Mouse (Mus musculus): ENCODE measurements at regions not wholly inside any gene's neighbourhood (a gene's known extent, or its start where the extent isn't known, plus 50 kb on each side); places are given as distances from the start of the nearest gene placed in this dataset.

DNA sequence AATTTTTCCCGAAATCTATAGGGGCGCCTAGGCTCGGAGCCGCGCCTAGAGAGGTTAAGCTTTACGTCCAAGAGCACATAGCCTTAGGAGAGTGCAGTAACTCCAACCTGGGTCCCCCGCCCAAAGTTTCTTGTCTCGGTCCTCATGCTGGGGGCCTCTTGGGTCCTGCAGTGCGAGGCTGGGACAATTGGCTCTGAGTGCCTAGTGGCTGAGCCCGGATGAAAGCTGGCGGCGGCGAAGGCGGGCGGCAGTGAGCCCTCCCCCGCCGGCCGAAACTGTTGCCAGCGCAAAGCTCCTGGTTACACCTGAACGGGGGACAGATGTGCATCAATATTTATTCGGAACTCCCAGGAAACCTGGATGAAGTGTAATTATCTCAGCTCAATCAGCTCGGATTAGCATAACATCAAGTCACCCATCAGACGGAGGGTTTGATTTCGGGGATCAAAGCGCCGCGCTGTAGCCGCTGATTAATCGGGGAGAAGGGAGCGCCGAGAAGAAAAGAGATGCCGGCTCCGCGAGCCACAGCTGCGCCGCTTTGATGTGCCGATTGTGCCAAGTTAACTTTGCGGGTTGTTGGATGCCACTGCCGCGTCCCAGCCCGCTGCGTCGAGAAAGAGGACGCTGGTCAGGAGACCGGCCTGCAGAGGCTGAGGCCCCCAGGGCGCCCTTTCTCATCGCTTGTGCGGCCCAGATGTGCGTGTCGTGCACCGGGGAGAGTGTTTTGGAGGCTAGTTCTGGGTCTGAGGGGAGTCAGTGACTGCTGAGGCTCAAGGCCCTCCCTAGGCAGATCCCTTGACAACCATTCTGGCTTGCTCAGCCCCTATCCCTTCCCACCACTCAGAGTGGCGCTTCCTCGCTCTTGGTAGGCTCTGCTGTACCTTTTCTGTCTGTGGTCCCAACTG is 123.7 kb upstream of the 4931429L15Rik start:
- DNase-seq: peak; percentile 82

- peak; percentile 88 for DNase-seq
Observed at GRCm38 (mm10) chr9:46442739-46443181, 123.0 kb upstream of the 4931429L15Rik start.

DNA sequence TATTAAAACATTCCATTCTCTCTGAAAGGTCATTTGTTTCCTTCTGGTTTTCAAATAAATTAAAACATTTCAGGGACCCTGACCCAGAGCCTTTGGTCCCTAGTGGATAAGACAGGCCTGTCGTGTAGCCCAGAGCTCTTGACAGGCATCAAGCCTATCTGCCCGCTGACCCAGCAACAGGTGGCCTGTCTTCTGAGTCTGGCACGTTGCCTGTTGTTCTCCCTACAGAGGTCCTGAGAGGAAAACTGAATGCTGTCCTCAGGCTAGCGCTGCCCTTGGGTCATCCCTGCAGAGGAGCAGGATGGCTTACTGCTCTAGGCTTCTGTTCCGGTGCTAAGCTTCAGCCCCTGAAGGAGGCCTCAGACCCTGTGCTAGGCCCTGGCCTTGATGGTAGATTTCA is 120.4 kb upstream of the 4931429L15Rik start:
- DNase-seq: peak; percentile 41

DNA sequence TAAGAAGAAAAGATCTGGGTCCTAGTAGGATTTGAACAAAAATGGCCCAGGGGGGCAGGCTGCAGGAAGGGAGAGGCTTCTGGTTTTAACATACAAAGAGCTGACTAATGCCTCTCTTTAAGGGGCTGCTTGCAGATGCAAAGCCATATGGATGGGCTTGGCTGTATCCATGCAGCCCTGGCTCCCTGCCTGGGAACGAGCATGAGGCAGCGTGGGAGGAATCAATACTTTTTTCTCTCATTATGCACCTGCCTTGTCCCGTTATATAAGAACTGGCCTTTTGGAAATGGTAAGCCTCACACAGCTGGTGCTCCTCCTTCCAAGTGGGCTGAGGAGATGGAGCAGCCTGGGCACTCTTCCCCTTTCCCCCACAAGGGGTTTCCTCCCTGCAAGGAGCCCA is 114.9 kb upstream of the 4931429L15Rik start:
- DNase-seq: no peak

- DNase-seq: no peak
Observed at GRCm38 (mm10) chr9:46433716-46434115, 113.9 kb upstream of the 4931429L15Rik start.

DNA sequence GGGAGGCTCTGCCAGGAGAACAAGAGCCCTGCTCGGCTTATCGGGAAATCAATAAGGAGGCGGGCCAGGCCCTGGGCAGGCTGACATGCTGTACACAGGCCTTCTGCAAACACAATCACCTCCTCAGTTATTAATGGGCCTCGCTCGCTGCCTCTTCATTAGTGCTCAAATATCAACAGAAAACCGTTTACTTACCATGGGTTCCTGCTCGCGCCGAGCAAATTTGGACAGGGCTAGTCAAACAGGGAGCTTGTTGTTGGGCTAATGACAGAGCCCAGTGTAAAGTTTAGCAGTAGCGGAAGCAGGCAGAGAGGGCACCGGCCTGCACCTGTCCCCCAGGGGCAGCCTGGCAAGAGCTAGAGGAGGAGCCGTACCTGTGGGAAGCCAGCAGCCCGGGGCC is 111.3 kb upstream of the 4931429L15Rik start:
- DNase-seq: no peak

GRCm38 (mm10) chr9:46423184-46423967 is 103.6 kb upstream of the 4931429L15Rik start:
- no peak for DNase-seq

DNA sequence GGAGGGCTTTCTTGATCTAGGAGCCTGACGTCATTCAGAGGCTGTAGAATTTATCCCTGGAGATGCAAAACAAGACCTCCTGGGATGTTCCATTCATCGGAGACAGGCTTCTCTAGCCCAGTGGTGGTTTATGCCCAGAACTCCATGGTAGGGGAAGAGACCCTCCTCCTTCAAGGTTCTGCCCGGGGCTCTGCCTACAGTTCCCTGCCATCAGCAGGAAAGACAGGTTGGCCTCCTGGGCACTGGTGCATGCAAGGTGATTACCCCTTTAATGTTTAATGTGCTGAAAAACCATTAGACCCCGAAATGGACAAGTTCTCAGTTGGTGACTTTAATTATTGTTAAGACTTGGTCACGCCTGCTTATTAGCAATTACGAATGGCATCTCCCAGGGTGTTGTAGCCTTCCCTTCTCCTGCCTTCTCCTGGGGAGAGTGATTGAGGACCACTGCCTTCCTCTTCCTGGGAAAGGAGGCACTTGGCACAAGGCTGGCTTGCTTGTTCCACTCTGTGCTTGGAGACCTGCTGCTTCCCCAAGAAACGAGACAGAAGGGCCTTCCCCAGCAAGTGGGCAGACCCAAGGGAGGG is 102.0 kb upstream of the 4931429L15Rik start:
- no peak for DNase-seq

GRCm38 (mm10) chr9:46411686-46412085 is 91.9 kb upstream of the 4931429L15Rik start:
- DNase-seq: peak; percentile 77

DNA sequence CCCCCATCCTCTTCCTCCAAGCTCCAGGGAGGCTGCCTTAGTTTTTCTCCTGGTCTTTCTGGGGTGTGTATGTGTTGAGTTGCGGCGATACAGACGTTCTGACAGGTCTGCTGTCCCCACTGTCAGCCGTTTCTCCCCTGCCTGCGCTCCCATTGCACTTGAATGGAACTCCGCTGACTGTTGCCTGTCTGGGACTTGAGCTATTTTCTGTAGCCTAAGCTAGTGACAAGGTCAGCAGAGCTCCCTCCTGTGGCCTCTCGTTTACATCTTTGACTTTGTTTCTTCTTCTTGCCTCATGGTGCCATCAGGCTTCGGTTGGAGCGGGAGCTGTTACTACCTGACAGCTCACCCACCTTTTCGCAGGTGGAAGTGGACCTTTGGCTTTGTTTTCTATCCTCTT is 89.0 kb upstream of the 4931429L15Rik start:
- DNase-seq: no peak

DNA sequence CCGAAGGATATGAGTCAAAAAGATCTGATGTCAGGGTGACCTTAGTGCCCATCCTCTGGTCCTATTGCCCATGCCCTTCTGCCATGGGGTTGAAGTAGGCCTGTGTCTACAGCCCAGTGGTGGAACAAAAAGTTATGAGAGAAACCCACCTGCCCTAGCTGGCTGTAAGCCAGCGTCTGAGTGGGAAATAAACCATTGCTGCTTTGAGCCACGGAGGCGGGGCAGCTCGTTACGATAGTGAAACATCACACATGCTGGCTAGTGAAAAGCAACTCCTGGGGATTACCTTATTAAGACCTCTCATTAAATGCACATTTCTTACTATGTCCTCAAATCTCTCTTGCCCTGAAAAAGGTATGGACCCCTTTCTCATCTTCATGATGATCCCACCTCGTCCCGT is 86.8 kb upstream of the 4931429L15Rik start:
- peak; percentile 34 for DNase-seq

GRCm38 (mm10) chr9:46396591-46396990 is 76.8 kb upstream of the 4931429L15Rik start:
- no peak for DNase-seq

DNA sequence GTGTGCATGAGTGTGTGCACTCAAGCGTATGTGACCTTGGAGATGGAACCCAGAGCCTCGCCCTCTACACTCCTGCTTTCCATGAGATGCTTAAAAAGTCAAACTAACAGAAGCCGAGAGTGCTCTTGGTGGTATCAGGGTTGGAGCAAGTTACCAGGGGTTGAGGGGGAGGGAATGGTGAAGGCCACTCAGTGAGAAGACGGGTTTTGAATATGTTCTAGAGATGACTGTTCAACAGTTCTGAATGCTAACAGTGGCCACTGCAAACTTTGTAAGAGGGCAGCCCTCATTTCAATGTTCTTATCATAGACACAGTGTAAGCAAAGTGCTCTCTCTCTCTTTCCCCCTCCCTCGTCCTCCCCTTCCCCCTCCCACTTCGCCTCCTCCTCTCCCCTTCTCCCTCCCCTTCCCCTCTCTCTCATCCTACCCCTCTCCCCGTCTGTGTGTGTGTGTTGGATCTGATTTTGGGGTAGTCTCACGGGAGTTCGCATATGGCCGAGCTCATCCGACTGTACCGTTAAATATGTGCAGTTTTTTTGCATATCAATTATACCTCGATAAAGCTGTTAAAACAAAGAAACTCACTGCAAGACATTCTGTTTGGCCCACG is 75.5 kb upstream of the 4931429L15Rik start:
- DNase-seq: no peak

- DNase-seq: no peak
Observed at GRCm38 (mm10) chr9:46394239-46394638, 74.5 kb upstream of the 4931429L15Rik start.

DNA sequence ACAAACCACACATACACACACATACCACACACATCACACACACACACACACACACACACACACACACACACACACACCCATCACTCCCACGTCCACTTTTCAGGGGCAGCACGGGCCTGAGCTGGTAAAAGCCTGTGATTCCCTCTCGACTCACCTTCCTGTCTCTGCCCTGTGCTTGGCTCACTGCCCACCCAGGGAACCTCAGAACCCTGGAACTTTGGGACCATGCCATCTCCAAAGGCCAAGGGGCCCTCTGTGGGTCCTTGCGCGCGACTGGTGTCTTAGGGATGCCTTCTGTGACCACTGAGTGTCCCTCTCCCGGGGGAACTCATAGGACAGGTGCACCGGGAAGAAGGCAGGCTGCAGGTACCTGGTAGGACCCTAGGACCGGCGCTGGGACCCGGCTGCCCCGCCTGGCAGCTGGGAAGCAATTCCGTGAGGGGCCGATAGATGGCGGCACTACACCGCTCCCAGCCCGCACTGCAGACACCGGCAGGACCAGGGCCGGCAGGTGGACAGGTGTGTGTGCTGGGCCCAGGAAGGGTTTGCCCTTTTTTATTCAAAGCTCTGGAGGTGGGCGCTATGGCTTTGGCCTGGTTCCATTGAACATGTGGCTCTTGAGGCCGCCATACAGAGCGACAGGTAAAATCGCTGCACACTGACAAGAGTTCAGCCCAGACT is 73.0 kb upstream of the 4931429L15Rik start:
- DNase-seq: peak; percentile 65

DNA sequence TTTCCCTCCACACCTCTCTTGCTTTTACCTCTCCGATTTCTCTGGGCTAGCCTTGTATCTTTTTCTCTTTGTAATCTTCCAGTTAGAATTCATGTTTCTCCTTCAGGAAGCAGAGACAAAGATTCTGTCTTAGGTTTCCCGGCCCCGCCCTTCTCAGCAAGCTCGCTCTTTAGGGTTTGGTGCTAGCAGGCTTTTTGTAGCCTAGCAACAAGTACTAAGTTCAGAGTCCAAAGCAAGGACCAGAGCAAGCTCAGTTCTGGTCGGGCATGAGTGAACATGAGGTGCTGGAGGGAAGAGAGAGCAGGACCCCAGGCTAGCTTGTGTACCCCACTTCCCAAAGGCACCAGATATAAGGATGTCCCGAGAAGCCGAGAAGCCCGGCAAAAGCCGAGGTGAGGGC is 70.0 kb upstream of the 4931429L15Rik start:
- peak; percentile 59 for DNase-seq

DNA sequence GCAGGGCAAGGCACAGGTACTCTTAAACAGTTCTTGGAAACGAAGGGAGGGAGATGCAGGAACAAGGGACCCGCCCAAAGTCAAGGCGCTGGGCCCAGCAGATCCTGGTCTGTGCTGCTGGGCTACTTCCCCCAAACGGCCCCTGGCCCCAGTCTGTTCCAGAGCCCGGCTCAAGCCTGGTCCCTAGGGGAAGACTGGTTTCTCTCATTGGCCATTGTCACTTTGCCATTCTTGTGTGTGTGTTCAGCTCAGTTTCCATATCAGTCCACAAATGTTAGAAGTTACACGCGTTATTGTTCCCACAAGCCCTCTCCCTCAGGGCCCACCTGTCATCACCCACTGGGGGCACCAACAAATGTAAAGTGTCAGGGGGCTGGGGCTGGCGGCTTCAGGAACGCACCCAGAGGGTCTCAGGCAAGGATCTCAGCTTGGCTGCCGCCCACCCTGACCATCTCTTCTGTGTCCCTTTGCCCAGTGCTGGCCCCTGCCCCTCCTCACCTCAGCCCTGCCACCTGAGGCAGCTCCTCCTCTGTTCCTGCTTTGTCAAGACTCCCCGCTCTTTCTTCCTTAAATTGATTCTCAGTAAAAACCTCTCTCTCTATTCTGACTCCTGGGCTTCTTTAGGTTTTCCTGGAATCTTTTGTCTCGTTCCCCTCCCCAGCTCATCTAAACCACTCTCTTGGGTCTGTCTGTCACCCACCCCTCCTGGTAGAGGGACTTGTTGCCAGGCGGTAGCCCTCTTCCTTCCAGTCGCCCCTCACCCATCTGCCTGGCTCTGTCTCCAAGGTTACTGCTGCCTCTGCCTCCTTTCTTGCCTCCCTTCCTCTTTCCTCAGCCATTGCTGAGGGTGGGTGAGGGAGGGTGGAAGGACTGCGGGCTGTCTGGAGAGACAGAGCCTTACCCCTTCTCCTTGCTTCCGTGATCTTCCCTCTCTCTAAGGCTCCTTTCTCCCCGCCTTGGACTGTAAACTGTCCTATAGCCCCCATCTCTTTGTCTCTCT is 69.2 kb upstream of the 4931429L15Rik start:
- peak; percentile 65 for DNase-seq

- no peak for DNase-seq
Observed at GRCm38 (mm10) chr9:46386333-46386732, 66.5 kb upstream of the 4931429L15Rik start.

- no peak for DNase-seq
Observed at GRCm38 (mm10) chr9:46381342-46381741, 61.6 kb upstream of the 4931429L15Rik start.

GRCm38 (mm10) chr9:46379453-46379852 is 59.7 kb upstream of the 4931429L15Rik start:
- DNase-seq: no peak

- DNase-seq: no peak
Observed at GRCm38 (mm10) chr9:46378339-46378738, 58.6 kb upstream of the 4931429L15Rik start.

All from retina, postnatal 1 day (tissue).